Mouse (Mus musculus): Measurements from ENCODE around the gene Hist1h2bk.

Gene Hist1h2bk

DNA sequence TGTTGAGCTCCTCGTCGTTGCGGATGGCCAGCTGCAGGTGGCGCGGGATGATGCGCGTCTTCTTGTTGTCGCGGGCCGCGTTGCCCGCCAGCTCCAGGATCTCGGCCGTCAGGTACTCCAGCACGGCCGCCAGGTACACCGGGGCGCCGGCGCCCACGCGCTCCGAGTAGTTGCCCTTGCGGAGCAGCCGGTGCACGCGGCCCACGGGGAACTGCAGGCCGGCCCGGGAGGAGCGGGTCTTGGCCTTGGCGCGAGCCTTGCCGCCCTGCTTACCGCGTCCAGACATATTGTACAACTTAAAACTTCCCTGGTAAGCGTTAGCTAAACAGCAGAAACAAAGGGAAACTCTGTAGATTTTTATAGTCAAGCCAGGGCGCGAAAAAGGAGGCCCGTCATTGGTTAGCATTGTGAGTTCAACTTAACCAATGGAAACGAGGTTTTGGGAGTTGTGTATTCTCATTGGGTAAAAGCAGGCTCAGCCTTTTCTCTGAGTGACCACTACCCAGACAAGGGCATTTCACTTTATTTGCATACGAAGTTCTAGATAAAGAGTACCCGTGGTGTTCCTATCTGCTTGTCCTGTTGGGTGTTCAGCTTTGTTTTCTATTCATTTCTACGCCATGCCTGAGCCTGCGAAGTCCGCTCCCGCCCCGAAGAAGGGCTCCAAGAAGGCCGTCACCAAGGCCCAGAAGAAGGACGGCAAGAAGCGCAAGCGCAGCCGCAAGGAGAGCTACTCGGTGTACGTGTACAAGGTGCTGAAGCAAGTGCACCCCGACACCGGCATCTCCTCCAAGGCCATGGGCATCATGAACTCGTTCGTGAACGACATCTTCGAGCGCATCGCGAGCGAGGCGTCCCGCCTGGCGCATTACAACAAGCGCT lies at the start of gene Hist1h2bk, which contains the start of gene Hist1h2ah:
TSS of gene Hist1h2bk (plus strand) at position 604 of the 882 bp plus-strand sequence.
TSS of gene Hist1h2ah (minus strand) at position 302 of the 882 bp plus-strand sequence.
- peak; percentile 97 for DNase-seq (ENCODE audit: low read depth, low spot score)

DNA sequence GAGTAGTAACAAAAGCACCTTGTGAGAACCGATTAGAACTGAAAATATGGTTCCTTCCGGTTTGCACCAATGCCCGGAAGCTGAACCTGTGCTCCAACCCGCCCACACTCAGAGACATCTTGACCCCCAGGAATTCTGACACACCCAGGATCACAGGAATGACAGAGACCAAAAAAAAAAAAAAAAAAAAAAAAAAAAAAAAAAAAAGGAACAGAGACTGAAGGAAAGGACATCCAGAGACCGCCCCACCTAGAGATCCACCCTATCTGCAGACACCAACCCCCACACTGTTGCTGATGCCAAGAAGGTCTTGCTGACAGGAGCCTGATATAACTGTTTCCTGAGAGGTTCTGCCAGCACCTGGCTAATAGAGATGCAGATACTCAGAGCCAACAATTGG lies 43.1 kb upstream of the Hist1h2bk start:
- no peak for DNase-seq (ENCODE audit: low read depth, low spot score)

DNA sequence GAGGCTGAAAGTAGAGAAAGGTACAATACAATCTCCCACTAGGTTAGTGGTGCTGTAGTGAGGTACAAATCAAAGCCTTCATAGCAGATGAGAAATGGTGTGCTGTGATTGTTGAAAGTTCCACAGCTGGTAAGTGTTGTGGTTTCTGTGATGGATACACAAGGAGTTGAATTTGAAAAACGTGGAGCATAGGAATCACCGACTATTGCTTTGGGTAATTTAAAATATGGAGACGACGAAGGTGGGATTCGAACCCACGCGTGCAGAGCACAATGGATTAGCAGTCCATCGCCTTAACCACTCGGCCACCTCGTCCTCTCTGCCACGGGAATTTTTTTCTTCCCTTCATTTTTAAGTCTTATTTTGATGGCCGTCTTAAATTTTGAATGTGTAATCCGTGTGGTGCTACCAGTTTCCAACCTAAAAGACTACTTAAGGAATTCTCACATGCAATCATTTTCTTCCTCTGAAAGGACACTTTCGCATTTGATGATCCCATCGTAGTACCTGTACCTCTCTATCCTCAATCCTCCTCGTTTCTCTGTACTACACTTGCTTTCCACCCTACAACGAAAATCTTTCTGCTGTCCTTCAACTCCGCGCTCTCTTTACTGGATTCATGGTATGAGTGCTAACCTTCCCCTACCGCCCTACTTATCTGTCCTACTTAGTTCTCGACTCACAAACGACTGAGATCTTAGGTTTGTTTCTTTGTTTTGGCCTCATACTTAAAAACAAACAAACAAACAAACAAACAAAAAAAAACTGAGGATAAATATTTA lies 41.5 kb upstream of the Hist1h2bk start:
- DNase-seq (ENCODE audit: low read depth, low spot score), result no peak

DNA sequence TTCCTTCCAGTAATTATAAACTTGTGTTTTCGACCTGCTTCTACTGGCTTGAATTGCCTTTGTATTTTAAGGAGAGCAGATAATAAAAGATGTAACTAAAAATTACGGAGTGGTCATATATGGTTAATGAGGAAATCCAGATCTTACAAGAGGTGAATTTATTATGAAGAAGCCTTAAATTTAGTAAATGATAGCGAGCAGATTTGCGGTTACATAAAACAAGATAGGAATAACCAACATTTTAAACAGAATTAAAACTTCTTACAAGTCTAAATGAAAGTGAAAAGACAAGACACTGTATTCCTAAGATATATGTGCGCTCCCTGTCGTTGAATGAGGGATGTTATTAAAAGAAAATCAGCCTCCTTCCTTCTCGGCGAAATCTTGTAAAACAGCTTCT lies 40.8 kb upstream of the Hist1h2bk start:
- no peak for DNase-seq (ENCODE audit: low read depth, low spot score)

DNA sequence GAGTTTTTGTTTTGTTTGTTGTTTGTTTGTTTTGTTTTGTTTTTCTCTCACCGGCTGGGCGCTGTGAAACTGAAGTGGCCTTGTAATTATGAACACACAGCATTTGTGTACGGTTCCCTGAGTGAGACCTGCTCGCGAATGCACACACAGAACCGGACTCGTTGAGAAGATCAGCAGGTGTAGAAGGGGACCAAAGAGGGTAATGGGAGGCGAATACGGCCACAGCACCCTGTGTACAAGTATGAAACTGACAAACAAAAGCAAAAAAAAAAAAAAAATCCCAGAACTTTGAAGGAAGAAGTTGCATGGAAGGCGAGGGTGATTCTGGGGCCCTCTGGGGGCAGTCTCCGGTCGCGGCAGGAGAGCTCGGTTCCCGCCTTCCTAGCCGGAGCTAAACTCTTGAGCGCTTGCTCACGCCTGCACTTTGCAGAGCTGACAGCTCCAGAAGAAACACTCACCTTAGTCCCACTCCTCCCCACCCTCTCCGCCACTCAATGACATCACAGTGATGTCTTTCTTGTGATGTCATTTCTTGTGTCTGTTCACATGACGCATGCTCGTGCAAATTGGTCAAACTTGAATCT lies 40.2 kb upstream of the Hist1h2bk start:
- no peak for DNase-seq (ENCODE audit: low read depth, low spot score)

DNA sequence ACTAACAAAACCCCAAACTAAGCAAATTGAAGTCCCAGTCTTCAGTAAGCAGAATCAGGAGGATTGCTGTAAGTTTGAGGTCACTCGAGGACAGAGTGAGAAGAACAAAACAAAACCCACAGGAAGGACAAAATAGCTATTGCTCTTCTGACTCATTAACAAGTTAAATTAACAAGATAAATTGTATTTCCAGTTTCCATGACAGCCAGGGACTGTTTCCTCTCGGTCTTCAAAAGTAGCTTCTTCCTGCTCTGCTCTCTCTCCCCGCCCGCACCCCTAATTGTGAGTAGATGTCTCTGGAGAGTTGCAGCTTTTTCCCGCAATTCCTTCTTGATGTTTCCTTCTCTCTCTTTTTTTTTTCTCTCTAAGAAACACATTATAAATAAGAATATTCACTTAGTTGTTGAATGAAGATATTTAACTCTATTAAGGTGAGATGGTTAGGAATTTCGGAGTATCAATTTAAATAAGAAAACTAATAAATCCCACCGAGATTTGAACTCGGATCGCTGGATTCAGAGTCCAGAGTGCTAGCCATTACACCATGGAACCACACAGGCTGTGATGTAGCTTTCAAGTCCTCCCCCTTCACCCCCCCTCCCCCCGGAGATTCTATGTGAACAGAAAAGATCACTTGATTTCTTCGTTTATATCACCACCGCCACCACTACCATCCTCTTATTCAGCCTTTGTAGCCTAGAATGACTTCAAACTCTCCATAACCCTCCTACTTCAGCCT lies 39.4 kb upstream of the Hist1h2bk start:
- no peak for DNase-seq (ENCODE audit: low read depth, low spot score)

DNA sequence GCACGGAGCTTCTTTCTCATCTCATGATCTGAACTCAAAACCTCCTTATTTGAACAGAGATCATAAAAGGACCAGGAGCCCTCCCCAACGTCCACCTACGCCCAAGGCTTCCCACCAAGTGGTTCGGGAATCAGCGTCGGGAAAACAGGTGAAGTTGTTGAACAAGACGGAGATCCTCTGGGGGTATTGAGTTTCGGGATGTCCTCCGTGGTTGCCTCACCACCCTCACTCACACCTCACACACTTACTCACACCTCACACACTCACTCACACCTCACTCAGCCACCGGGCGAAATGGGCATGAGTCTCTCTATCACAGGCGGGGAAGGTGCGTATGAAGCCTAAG lies 38.9 kb upstream of the Hist1h2bk start:
- DNase-seq (ENCODE audit: low read depth, low spot score), result no peak

DNA sequence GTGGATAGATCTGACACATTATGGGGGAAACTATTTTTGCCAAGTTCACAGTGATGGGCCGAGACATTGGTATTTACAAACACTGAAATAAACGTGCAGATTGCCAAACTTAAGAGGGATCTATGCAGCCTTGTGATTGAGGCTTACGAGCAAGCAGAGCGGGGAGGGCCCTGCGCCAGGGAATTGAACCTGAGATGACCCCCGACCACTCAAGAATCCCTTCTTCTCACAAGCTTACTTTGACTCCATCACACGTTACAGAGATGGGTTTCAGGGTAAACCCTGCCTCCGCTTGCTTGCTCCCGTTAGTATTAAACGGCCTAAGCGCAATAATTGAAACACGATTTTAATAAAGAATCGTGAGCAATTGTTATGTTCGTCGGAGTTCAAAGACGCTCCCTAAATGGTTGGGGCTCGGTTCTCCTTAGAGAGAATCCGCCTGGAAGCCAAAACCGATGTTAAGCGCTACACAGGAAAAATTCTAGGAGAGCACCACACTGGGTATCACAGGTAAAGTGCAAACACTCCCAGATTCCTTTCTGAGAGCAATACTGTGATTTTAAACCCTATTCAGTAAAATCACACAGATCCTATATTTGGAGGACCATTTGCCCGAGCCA lies 38.4 kb upstream of the Hist1h2bk start:
- DNase-seq (ENCODE audit: low read depth, low spot score), result no peak

DNA sequence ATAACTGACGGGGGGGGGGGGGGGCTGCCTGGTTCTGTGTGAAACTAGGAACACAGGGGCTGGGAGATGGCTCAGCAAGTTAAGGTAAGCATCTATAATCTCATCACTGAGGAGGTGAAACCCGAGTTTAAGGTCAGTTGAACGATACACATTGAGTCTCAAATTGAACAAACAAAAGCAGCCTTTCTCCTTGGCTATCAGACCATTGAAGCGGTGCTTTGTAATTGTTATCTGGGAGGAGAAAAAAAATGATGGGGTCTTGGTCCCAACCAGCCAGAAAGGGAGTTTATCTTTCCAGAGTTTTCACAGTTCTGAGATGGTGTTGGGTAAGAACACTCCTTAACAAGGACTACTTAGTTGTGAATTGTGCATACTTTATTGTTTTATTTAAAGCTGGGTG lies 37.8 kb upstream of the Hist1h2bk start:
- DNase-seq (ENCODE audit: low read depth, low spot score), result no peak

DNA sequence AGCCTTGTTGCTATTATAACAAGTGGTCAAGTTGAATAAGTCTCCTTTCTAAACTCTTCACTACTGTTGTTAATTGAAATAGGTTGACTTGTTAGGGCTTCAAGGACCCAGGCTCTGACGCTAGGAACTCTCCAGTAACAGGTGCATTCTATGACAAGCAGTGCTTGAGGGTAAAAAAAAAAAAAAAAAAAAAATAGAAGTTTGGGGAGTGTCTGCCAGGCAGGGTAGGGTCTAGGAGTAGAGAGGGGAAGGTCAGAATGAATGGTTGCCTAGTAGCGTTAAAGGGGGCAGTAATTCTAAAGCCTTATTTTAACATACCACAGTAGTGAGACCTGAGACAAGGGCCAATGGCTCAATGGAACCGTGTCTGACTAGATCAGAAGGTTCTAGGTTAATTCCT lies 37.3 kb upstream of the Hist1h2bk start:
- DNase-seq (ENCODE audit: low read depth, low spot score), result no peak

DNA sequence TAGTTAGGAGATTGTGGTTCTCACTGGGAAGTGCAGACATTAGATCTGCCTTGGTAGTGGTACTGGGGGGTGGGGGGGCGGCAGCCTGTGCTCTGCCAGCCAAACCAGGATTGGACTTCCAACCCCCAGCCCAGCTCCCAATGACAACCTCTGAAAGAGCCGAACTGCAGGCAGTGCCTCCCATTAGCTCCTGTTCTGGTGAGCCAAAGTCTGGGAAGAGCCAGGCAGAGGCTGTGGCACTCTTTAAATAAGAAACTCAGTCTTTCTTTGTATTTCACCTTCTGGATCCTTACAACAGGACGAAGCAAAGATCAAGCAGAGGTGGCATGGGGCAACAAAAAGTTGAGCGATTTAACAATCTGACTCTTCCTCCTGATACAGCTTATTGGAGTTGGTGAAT lies 36.5 kb upstream of the Hist1h2bk start:
- no peak for DNase-seq (ENCODE audit: low read depth, low spot score)

DNA sequence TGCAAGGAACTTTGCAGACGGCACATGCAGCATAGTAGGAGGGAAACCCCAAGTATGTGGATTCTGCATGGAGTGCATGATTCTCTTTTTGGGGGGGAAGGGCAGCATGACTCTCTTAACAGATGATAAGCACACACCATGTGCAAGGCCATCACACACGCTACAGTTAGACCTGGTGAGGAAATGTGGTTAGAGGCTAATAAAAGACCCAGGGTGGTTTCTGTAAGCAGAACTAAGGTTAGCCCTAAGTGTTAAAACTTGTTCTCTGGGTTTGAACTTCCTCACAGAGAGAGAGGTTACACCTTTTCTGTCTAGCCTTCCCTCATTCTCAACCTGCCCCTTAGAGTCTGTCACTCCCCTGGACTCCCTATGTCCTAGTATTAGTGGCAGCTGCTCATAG lies 34.3 kb upstream of the Hist1h2bk start:
- DNase-seq (ENCODE audit: low read depth, low spot score), result no peak

DNA sequence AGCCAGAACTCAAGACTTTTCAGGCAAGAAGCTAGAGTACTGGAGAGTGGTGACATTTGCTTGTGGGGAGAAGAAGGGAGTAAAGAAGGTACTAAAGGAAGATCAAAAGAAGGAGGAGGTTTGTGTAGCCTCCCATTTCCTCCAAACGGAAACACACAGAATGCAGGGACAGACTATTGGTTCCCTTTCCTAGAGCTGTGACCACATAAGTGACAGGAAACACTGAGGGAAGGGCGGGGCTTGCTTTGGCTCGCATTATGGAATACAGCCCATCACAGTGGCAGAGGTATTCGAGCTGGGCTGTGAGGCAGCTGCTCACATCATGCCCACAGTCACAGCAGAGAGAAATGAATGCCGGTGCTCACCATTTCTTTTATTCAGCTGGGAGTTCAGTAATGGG lies 33.8 kb upstream of the Hist1h2bk start:
- DNase-seq (ENCODE audit: low read depth, low spot score), result no peak

DNA sequence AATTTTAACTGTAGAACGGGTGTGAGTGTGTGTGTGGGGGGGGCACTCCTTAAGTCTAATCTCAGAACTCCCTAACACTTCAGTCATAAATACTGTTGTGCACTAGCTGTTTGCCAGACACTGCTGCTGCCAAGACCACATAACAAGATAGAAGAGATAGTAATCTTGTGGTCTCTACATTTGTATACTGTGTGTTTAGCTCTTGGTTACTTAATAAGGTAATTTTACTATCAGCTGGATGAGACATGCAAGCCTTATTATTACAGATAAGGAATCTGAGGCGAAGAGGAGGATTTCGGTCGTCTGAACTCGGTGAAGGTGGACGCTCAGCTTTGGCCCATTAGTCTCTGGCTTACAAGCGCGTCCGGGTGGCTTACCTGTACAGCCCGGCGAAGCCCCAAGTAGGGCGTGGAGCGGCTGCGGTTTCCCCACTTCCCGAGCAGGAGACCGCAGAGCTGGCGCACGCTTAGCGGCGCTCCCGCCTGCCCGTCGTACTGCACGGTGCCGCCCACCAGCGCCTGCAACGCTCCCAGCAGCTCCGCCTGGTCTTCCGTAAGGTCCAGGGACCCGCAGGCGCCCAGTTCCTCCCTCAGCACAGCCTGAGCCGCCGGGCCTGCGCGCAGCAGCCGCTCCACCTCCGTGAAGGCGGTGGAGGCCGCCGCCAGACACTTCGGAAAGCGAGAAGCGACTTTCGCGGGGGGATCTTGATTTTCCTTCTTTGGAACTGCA lies 29.9 kb upstream of the Hist1h2bk start:
- no peak for DNase-seq (ENCODE audit: low read depth, low spot score)

DNA sequence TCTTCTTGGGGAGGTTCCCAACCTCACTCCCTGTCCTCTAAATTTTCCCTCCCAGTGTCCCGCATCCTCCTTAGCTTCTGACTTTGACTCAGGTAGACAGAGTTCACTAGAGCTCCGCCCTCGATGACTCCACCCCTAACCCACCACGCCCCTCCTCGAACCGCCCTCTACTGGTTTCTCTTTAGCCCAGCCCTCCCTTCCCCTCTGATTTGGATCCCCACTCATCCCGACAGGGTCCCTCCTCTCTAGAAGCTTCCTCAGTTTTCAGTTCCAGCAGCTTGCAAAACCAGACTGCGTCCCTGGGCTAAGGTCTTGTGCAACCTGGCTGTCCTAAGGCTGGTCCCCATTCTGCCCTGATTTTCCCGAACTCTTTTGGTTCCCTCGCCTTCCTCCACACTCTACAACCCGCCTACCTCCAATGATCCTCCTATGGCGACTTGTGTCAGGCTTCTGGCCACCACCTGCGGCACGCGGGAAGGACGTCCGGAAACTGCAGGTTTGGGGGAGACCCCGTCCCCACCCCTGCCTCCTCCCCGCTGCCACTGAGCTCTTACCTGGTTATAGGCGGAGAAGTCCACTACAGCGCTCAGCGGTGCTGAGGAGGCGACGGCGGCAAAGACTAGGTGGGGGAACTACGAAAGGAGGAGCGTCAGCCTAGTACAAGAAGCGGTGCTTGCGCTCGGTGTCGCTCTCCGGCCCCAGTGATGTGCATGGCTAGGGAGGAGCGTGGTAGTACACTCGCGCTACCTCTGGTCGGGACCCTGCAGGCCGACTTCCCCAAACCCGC lies 29.1 kb upstream of the Hist1h2bk start:
- DNase-seq (ENCODE audit: low read depth, low spot score), result no peak

DNA sequence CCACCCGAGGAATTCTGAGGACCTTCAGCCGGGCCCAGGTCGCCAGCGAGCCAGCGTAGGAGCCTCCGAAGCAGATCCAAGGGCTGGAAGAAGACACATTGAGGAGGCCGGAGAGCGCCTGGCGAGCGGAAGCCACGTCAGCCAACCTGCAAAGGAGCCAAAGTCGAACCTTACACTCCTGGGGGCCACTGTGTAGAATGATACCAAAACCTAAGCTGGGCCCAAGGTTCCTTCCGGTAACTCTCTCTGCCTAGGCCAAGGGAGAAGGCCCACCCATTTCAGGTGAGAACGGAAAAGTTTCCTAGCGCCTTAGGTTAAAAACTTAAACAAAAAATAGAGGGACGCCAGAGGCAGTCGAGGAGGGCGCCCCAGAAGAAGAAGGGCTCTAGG lies 28.6 kb upstream of the Hist1h2bk start:
- no peak for DNase-seq (ENCODE audit: low read depth, low spot score)

DNA sequence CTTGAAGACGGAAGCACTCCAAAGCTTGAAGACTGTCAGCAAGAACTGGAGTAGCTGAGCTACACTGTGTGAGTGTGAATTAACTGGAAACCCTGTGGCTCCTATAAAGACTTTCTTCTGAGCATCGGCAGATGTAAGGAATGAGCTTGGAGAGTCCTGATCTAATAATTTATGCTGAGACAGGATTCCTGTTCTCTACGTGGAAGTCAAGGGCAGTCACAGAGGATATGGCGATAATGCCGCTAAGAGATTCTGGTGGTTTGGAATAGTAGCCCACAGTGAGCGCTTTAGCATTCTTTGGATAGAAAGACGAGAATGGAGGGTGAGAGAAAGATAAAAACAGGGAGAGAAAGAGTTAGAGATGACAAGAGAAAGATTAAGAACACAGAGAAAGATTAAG lies 27.8 kb upstream of the Hist1h2bk start:
- no peak for DNase-seq (ENCODE audit: low read depth, low spot score)

DNA sequence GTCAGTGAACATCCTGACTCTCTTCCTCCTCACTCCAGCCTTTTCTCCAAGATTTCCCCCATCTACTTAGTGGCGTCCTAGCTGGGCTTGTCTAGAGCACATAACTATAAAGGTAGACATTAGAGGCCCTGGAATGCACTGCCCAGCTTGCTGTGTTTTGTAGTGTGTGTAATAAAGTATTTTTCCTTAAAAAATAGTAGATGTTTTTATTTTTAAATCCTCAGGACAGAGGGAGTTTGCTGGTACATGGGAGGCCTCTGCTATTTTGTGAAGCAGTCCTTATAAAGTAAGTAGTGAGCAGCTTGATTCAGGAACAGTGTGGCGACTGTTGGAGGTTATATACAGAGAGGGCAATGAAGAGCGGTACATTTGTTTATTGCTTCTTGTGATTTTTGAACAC lies 27.0 kb upstream of the Hist1h2bk start:
- no peak for DNase-seq (ENCODE audit: low read depth, low spot score)

DNA sequence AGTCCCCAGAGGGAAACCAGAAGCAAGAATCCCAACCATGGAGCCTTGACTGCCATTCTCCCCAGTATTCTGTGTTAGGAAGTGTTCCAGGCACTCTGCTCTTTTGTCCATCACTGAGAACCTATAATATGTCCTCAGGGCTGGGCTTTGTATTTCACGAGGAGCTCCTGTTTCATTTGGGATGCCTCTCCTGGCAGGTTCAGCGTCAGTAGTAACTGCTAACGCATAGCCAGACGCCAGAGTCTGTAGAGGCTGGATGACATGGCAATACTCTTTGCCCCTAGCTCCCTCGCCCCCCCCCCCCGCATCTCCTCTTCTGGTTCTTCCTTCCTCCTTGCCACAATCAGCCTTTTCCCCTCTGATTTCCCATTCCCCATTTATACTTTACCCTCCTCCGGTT lies 26.0 kb upstream of the Hist1h2bk start, which contains the start of gene Prss16:
TSS of gene Prss16 (minus strand) at position 101 of the 400 bp plus-strand sequence.
- DNase-seq (ENCODE audit: low read depth, low spot score), result no peak

DNA sequence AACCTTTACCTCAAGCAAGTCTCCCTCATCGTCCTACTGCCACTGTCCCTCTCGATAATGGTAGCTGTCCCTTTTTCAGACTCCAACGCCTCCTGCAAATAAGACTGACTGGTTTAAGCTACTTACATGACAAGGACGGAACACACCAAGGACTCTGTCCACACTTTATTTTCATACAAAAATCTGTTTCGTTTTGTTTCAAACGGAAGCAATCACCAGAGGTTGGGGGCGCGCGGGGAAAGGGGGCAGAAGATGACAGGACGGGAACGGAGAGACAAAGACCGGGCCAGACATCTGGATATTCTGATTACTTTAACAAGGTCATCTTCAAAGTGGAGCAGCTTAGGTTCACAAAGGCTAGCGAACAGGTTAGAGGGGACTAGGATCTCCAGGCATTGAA lies 22.0 kb upstream of the Hist1h2bk start:
- DNase-seq (ENCODE audit: low read depth, low spot score), result no peak
